Mouse (Mus musculus): Measurements from ENCODE around the gene Zfp994.
"Not testable (repeated sequence)": the region's sequence is repeated elsewhere in the genome, so short reads cannot be mapped to it uniquely, and the experiment has no call there.

GRCm38 (mm10) chr17:22225422-22226012 is at the start of gene Zfp994:
- TF ChIP-seq ZC3H11A (IDR thresholded peaks at IDR 0.05; ENCODE audit: borderline replicate concordance, low read depth, low read length); CHD2 (IDR thresholded peaks at IDR 0.05; ENCODE audit: low read depth, low read length); MAFK (IDR thresholded peaks at IDR 0.05; ENCODE audit: insufficient read depth, low read depth, low read length); ZNF384 (IDR thresholded peaks at IDR 0.05; ENCODE audit: low read depth, low read length); HCFC1 (IDR thresholded peaks at IDR 0.05; ENCODE audit: borderline replicate concordance, insufficient read depth, low read length): not testable (repeated sequence)
